Mouse (Mus musculus): ENCODE results near the gene Slc38a3.

- TF ChIP-seq CTCF (IDR thresholded peaks at IDR 0.05): no peak
- no peak for TF ChIP-seq EP300 (IDR thresholded peaks at IDR 0.05)
Observed at GRCm38 (mm10) chr9:107716951-107717350, 47.6 kb upstream of the Slc38a3 start.
